Mouse (Mus musculus): ENCODE results near the gene Hfe2. TPM values are rescaled to one million over a fixed set of nuclear protein-coding genes. Genes with fewer than 3 reads are reported as not detected.

The Hfe2 gene
- total and polyA plus RNA-seq, 2 experiments: 29.6 to 93.8 TPM

DNA sequence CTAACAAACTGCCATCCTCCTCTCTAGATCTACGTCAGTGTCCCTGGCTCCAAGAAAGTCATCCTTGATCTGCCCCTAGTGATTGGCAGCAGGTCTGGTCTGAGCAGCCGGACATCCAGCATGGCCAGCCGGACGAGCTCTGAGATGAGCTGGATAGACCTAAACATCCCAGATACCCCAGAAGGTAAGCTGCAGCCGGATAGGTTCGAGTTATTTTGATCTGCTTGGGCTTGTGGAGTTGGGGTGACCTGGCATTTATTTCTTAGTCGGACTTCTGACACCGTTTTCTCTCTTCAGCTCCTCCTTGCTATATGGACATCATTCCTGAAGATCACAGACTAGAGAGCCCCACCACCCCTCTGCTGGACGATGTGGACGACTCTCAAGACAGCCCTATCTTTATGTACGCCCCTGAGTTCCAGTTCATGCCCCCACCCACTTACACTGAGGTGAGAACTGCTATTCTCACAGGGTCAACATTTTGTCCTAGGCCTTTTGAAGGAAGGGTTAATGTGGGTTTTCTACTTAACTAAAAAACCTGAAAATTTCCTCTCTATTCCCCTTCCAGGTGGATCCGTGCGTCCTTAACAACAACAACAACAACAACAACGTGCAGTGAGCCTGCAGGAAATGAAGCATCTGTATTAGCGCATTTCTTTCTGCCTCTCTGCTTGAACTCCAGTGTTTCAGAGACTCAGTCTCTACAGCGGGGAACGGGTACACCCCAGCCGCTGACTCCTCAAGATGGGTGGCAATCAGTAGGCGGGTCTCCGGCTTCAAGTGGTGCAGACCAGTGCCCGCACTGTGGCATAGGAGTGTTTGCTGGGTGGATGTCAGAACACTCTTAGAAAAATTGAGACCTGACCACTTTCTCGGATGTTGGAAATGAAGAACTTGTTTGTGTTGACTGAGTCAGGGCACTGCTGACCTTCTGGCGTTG lies 35.2 kb downstream of the Hfe2 start:
- 0 out of 2 replicates have a peak, but pooled peaks have one; percentile 8 for TF ChIP-seq POLR2A (IDR thresholded peaks at IDR 0.05; ENCODE audit: extremely low read depth, insufficient read depth, low read length)
- TF ChIP-seq CTCF (IDR thresholded peaks at IDR 0.05; ENCODE audit: low read depth, low read length): no peak
- peak overlapping the region; percentile 68 for H3K4me3 ChIP-seq (ENCODE audit: insufficient read depth, low read depth, low read length)
- peaks cover 29% of the 10 kb centered on the region for H3K36me3 ChIP-seq (ENCODE audit: control insufficient read depth, insufficient read depth, low read length)
- H3K9ac ChIP-seq (ENCODE audit: low read depth, low read length): peak overlapping the region; percentile 58
- H3K4me1 ChIP-seq (ENCODE audit: control insufficient read depth, insufficient read depth, low read length): peaks cover 18% of the 10 kb centered on the region
- peaks cover 3% of the 10 kb centered on the region; the same call in 1 of the 2 replicates for H3K79me2 ChIP-seq (ENCODE audit: control insufficient read depth, insufficient read depth, low read length)
- H3K27ac ChIP-seq (replicated peaks; ENCODE audit: insufficient read depth, low read depth, low read length): peak overlapping the region; percentile 69
- no peaks in the 10 kb centered on the region for H3K27me3 ChIP-seq (ENCODE audit: control insufficient read depth, insufficient read depth, low read length)
- DNase-seq (ENCODE audit: extremely low read depth, low read depth, low spot score): peak; percentile 26
- 68% methylated on average over 23 of the region's 23 CpGs for WGBS

DNA sequence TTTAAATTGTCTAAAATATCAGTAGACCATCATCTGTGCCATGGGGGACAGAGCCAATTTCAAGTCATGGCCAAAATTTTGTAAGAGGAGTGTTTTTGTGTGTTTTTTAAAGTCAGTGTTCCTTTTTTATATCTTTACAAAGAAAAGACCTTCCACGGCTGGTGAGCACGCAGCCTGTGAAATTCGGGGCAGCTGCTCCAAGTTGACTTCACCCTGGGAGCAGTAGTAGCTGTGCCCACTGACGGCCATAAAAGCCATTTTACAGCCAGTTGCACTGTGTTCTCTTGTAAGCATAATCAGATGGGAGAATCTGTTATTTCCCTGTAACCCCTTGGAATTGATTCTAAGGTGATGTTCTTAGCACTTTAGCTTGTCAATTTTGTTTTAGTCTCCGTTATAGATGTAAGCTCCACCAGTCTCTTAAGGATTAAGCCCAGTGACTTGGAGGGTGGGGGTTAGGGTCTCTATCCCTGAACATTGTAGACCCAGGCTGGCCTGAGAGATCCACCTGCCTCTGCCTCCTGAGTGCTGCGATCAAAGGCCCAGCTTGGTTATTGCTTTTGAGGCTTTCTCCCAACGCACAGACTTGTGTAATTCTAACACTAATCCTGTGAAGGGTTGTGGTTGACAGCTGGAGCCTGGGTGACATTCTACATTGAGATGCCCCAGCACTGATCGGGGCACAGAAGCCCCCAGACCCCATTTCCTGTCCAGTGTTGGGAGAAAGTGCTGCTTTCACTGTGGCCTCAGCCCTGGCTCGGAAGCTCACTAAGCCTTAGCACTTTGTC lies 36.1 kb downstream of the Hfe2 start:
- Histone ChIP-seq H3K4me3 (ENCODE audit: insufficient read depth, low read depth, low read length) (peak overlapping the region; percentile 68), H3K4me1 (ENCODE audit: control insufficient read depth, insufficient read depth, low read length) (peaks cover 16% of the 10 kb centered on the region), H3K36me3 (ENCODE audit: control insufficient read depth, insufficient read depth, low read length) (peaks cover 29% of the 10 kb centered on the region), H3K27ac (replicated peaks; ENCODE audit: insufficient read depth, low read depth, low read length) (peak overlapping the region; percentile 75), H3K79me2 (ENCODE audit: control insufficient read depth, insufficient read depth, low read length) (peaks cover 3% of the 10 kb centered on the region; the same call in 1 of the 2 replicates), H3K9ac (ENCODE audit: low read depth, low read length) (peak overlapping the region; percentile 68), H3K27me3 (ENCODE audit: control insufficient read depth, insufficient read depth, low read length) (no peaks in the 10 kb centered on the region)
- DNase-seq (ENCODE audit: extremely low read depth, low read depth, low spot score): peak; percentile 21
- TF ChIP-seq POLR2A (IDR thresholded peaks at IDR 0.05; ENCODE audit: extremely low read depth, insufficient read depth, low read length) (no peak), CTCF (IDR thresholded peaks at IDR 0.05; ENCODE audit: low read depth, low read length) (no peak)
- WGBS: 65% methylated on average over 9 of the region's 9 CpGs

DNA sequence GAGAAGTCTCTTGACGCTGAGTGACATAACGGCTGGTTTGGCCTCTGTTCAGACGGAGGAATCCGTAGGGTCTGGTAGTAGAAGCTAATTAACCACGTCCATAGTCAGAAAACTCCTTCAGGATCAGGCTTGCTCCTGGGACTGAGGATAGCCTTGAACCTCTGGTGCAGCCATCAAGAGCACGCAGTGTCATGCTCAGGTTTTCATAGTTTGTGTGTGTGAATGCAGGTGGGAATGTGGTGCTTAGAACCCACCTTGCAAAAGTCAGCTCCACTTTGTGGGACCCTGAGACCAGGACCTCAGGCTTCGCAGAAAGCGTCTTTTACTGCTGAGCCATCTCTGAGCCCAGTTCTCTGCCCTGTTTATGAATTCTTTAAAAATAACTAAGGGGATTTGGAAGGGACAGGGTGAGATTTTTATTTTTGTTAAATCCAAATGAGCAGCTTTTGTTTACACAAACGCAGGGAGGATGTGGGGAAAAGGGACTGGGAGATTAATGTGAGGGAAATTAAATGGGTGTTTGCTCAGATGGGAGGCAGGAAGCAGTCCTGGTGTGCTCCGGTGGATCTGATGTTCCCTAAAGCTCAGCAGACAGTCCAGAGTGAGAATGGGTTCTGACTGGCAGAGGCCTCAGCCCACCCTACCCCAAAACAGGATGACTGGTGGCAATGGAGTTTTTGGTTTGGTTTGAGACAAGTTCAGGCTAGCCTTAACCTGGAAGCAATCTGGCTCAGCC lies 37.1 kb downstream of the Hfe2 start:
- H3K4me3 ChIP-seq (ENCODE audit: insufficient read depth, low read depth, low read length): peak overlapping the region; percentile 34
- peaks cover 3% of the 10 kb centered on the region; the same call in 1 of the 2 replicates for H3K79me2 ChIP-seq (ENCODE audit: control insufficient read depth, insufficient read depth, low read length)
- 58% methylated on average over 10 of the region's 10 CpGs for WGBS
- H3K4me1 ChIP-seq (ENCODE audit: control insufficient read depth, insufficient read depth, low read length): peaks cover 19% of the 10 kb centered on the region
- H3K9ac ChIP-seq (ENCODE audit: low read depth, low read length): peak overlapping the region; percentile 63
- DNase-seq (ENCODE audit: extremely low read depth, low read depth, low spot score): peak; percentile 53
- TF ChIP-seq POLR2A (IDR thresholded peaks at IDR 0.05; ENCODE audit: extremely low read depth, insufficient read depth, low read length) (no peak), CTCF (IDR thresholded peaks at IDR 0.05; ENCODE audit: low read depth, low read length) (no peak)
- peak overlapping the region; percentile 82 for H3K27ac ChIP-seq (replicated peaks; ENCODE audit: insufficient read depth, low read depth, low read length)
- H3K36me3 ChIP-seq (ENCODE audit: control insufficient read depth, insufficient read depth, low read length): peaks cover 29% of the 10 kb centered on the region
- H3K27me3 ChIP-seq (ENCODE audit: control insufficient read depth, insufficient read depth, low read length): no peaks in the 10 kb centered on the region

DNA sequence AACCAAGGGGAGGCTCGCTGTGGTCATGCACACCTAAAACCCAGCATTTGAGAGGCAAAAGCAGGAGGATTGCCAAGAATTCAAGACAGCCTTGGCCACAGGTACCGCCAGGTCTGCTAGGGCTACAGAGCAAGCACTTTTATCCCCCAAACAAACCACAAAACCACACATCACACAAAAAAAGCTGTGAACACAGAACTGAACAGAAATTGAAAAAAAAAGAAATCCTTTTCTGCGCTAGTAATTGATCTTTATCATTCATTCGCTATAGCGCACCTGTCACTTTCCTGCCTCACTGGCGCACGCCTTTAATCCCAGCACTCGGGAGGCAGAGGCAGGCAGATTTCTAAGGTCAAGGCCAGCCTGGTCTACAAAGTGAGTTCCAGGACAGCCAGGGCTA lies 38.3 kb downstream of the Hfe2 start:
- Histone ChIP-seq H3K4me3 (ENCODE audit: insufficient read depth, low read depth, low read length) (no peak overlapping the region), H3K4me1 (ENCODE audit: control insufficient read depth, insufficient read depth, low read length) (peaks cover 19% of the 10 kb centered on the region), H3K27ac (replicated peaks; ENCODE audit: insufficient read depth, low read depth, low read length) (peak overlapping the region; percentile 33), H3K79me2 (ENCODE audit: control insufficient read depth, insufficient read depth, low read length) (peaks cover 3% of the 10 kb centered on the region; the same call in 1 of the 2 replicates), H3K27me3 (ENCODE audit: control insufficient read depth, insufficient read depth, low read length) (no peaks in the 10 kb centered on the region), H3K36me3 (ENCODE audit: control insufficient read depth, insufficient read depth, low read length) (peaks cover 29% of the 10 kb centered on the region), H3K9ac (ENCODE audit: low read depth, low read length) (no peak overlapping the region)
- no peak for TF ChIP-seq POLR2A (IDR thresholded peaks at IDR 0.05; ENCODE audit: extremely low read depth, insufficient read depth, low read length)
- no peak for TF ChIP-seq CTCF (IDR thresholded peaks at IDR 0.05; ENCODE audit: low read depth, low read length)
- WGBS: 84% methylated on average over 8 of the region's 8 CpGs
- no peak for DNase-seq (ENCODE audit: extremely low read depth, low read depth, low spot score)

DNA sequence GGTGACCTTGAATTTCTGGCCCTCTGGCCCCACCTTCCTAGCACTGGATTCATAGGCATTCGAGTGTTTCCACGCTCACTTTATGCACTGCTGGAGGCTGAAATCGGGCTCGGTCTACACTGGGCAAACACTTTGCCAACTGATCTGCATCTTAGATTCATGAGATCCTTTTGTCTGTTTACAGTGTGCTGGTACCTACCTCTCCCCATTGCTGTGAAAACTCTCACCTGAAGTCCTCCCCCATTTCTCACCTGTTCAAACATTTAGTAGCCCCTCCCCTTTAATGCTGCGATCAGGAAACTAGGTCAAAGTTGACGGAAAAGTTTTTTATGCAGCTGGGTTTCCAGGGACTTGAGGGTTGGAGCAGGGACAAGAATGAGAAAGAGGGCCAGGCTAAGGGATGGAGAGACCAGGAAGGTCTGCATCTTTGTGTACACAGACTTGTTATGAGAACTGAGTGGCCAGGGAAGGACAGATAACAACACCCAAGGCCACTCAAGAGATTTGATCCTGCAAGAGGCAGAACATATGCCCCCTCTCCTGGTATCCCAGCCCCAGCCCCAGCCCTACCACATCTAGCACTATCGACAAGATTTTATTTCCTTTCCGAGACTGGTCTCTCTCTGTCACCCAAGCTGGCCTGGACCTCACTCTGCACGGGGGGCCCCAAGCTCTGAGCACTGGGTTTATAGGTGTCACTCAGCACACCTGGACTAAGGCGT lies 39.1 kb downstream of the Hfe2 start:
- Histone ChIP-seq H3K4me3 (ENCODE audit: insufficient read depth, low read depth, low read length) (no peak overlapping the region), H3K27ac (replicated peaks; ENCODE audit: insufficient read depth, low read depth, low read length) (peak overlapping the region; percentile 65), H3K27me3 (ENCODE audit: control insufficient read depth, insufficient read depth, low read length) (no peaks in the 10 kb centered on the region), H3K79me2 (ENCODE audit: control insufficient read depth, insufficient read depth, low read length) (peaks cover 3% of the 10 kb centered on the region; the same call in 1 of the 2 replicates), H3K4me1 (ENCODE audit: control insufficient read depth, insufficient read depth, low read length) (peaks cover 19% of the 10 kb centered on the region), H3K36me3 (ENCODE audit: control insufficient read depth, insufficient read depth, low read length) (peaks cover 24% of the 10 kb centered on the region), H3K9ac (ENCODE audit: low read depth, low read length) (peak overlapping the region; percentile 21; the same call in 1 of the 2 replicates)
- TF ChIP-seq CTCF (IDR thresholded peaks at IDR 0.05; ENCODE audit: low read depth, low read length) (no peak), POLR2A (IDR thresholded peaks at IDR 0.05; ENCODE audit: extremely low read depth, insufficient read depth, low read length) (no peak)
- DNase-seq (ENCODE audit: extremely low read depth, low read depth, low spot score): peak; percentile 60
- 29% methylated on average over 10 of the region's 10 CpGs for WGBS

All from liver, adult 2 months (tissue).